Mouse (Mus musculus) lung, postnatal 4 days (tissue): Measurements from ENCODE around the gene Commd3.

Experiments used
- DNase-seq, 2 experiments: peaks; one replicate each; pipeline ENCODE4 v3.0.0; 2021

Commd3 gene

DNA sequence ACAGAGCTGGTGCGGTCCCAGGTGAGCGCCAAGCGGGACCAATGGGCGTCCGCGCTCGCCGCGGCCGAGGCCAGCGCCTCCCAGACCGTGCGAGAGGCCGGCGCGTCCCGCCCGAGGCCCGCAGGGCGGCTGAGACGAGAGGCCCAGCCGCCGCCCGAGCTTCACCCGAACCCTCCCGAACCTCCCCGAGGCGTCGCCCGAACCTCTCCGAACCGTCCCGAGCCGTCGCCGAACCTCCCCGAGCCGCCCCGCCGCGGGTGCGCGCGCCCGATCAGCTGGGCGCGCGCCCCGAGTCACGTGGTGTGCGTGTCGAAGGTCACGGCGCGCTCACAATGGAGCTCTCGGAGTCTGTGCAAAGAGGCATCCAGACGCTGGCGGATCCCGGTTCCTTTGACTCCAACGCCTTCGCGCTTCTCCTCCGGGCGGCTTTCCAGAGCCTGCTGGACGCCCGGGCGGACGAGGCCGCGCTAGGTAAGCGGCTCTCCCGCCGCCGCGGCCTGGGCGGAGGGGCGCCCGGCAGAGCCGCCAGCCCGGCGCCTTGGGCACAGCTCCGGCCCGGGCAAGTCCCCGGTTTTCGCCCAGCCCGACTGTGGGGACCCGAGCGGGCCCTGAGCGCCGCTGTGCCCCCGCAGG lies at the start of gene Commd3:
TSS of gene Commd3 (plus strand) at position 252 of the 633 bp plus-strand sequence.
- DNase-seq, result peak; percentile 95 to 97

DNA sequence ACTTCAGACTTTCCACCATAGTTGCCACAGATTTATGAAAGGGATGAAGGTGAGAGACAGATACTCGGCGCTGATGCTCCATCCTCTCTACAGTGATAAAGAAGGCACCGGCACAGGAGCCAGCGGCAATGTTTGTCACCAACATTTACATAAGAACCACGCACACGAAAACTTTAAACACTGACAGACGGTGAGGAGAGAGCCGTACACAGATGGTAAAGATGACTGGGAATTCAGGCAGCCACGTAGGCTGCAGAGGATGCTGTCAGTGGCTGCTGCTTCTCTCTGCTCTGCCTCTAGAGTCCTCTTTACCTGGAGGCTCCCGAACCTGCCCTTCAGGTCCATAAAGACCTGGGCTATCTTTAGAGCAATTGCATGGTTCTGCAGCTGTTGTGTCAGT lies 49.0 kb upstream of the Commd3 start:
- DNase-seq, result no peak

DNA sequence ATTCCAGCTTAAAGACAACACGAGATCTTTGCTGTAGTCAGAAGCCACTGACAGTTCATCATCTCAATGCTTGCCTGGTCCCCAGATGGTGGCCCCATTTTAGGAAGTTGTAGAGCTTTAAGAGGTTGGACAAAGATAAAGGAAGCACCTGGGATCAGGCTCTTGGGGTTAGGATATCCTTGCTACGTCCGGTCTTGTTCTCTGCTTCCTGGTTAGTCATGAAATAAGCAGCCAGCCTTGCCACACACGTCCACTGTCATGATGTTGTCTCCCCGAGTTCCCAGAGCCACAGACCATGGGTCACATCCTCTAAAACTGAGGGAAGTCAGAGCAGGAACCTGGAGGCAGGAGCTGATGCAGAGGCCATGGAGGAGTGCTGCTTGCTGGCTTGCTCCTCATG lies 41.6 kb upstream of the Commd3 start:
- DNase-seq, result no peak

DNA sequence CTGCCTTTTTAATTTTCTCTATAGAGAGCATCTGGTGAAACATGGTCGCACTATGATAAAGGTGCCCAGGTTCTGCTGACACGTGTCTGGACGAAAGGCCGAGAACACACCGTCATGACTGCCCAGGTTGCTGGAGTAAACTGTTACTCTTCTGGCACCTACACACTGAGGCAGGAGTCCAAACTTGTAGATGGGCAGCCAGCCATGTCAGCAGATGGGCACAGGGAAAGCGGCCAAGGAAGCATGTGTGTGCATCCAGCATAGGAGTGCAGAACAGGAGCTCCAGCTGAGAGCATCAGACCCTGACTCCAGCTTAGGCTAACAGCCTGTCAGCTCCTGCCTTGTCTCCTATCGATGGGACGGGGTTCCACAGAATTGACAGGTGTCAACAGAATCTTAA lies 37.1 kb upstream of the Commd3 start:
- peak in 1 of 2 experiments; percentile 29 for DNase-seq

DNA sequence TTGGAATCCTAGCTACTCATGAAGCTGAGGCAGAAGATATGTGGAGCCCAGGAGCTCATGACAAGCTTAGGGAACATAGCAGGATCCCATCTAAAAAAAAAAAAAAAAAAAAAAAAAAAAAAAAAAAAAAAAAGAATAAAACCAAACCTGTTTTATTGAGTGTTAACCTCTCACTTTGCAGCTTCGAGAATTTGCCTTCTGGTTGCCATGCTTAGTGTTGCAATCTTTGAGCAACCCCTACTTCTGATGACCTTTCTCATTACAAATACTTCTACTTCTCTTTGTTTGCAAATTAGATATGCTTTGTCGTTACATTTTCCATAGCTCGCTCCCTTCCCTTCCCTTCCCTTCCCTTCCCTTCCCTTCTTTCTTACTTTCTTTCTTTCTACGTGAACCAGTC lies 23.6 kb upstream of the Commd3 start:
- DNase-seq, result no peak

DNA sequence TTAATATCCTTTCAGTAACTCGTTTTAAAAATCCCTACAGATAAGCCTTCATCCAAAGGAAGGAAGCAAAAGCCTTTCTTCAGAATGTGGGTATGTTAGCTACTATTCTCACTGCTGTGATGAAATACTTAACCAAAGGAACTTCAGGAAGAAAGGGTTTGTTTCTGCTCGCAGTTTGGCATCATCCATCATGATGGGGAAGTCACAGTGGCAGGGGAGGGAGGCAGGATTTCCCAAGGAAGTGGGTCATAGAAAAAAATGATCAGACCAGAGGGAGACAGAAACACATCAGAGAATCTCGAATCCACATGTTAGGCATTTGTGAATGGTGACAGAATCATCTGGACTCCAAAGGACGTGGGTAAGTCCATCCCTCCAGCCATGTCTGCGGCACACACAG lies 17.4 kb upstream of the Commd3 start:
- peak in 1 of 2 experiments; percentile 9 for DNase-seq

DNA sequence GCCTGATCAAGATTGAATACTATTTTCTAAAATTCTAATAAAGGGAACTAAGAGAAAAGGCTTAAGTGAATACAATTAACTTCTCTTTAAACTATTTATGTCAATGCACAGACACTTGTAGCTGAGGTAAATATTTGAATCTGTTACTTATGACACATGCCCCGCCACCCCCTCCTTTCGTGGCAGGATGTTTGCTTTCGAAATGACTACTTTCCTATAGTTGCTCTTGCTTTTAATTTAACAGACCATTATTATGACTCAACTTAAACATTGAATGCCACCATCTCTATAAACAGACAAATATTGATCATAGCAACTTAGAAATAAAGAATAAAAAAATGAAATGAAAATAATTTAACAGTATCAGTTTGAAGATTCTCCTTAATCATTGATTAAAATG lies 8.2 kb upstream of the Commd3 start:
- no peak for DNase-seq

DNA sequence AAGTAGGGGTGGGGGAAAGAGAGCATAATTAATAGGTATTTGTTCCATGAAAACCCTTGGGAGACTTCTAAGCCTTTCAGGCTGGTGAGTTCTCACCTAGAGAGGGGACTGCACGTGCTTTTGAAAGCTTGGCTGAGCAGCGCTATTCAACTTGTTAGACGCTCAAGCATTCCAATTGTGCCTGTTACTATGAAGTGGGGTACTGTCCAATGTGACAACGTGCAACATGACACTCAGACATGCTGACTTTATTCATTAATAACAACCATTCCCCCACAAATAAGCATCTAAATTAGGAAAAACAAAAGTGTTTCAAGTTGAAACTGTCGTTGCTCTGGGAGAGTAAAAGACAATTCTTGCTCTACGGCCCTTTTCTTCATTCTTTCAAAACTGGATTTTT lies 1.1 kb upstream of the Commd3 start:
- no peak for DNase-seq

DNA sequence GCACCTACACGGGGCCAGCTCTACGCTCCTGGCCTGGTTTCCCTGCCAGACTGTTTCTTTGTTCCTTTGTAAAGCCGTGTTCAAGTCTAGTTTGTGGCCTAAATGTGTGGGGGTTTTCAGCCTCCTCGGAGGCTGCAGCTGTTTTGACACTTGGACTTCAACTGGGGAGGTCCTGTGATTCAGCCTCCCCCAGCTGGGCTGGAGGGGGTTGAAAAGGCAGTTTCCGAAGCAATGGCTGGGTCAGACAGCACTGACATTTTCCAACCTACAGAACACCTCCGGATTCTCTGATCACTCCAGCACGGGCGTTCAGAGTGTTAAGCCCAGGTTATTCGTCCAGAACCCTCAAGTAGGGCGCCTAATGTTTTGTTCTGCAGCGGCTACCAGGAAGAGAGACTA lies 581 bp downstream of the Commd3 start:
- no peak for DNase-seq

DNA sequence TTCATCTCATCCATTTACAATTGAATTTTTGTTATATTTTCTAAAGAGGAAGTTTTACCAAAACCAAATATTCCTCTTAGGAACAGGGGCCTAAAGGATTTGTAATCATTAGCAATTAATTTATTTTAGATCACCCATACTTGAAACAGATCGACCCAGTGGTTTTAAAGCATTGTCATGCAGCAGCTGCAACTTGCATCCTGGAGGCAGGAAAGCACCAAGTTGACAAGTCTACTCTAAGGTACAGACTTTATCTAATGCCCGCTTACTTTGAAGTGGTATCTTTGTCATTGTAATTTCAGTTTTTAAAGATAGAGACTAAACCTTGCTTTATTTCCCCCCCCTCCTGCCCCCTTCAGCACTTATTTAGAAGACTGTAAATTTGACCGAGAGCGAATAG lies 1.6 kb downstream of the Commd3 start:
- no peak for DNase-seq

DNA sequence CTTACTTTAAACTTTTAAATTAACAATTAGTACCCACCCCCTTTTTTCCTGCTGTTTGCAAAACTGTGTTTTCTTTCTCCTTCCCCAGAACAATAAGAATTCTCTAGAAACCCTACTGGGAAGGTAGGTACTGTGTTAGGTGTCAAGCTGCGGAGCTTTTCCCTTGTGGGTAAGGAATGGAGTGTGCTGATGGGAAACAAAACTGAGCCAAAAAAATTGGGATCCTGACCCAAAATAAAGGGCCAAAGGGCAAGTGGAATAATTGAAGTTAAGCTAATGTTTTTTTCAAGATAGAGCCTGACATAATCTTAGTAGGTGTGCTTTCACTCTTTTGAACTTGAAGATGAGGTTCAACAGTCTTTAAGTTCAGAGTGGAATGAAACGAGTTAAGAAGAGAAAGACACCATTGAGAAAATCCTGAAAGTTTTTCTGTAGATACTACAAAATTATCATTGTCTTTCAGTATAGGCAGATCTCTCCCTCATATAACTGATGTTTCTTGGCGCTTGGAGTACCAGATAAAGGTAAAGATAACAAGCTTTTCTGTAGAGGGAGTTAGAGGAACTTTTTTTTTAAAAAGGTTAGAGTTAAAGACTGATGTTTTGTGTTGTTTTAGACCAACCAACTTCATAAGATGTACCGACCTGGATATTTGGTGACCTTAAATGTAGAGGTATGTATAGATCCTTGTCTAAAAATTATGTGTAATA lies 2.2 kb downstream of the Commd3 start:
- DNase-seq, result no peak

DNA sequence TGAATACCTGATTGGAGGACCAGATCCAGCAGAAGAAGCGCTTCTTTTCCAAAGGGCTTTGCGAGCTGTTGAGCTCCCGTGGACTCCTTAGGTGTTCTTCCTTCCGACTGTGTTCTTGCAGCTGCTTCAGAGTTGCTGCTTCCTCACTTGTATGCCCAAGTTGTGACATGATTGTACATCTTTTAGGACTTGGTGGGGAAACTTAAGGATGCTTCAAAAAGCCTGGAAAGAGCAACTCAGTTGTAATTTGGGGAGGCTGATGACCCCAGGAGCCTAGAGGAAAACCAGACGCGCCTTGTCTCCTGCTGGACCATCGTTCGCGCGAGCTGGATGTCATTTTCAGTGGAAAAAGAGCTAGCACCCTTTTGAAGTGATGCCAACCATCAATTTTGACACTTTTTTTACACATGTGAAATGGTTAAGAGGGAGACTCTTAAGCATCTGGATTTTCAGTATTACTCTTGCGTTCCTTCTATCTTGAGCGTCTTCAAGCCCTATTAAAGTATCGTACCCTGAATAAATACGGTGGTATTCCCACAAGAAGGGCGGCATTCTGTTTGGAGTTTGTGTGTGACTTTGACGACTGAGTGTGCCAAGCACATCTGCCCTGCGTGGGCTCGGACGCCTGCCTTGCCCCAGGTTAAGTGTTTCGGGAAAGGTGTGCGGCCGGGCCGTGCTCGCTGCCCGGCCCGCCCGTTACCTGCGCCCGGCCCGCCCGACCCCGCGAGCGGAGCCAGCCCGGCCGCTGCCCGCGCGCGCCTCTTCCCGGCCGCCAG lies 3.7 kb downstream of the Commd3 start:
- peak in 1 of 2 experiments; percentile 4 for DNase-seq

DNA sequence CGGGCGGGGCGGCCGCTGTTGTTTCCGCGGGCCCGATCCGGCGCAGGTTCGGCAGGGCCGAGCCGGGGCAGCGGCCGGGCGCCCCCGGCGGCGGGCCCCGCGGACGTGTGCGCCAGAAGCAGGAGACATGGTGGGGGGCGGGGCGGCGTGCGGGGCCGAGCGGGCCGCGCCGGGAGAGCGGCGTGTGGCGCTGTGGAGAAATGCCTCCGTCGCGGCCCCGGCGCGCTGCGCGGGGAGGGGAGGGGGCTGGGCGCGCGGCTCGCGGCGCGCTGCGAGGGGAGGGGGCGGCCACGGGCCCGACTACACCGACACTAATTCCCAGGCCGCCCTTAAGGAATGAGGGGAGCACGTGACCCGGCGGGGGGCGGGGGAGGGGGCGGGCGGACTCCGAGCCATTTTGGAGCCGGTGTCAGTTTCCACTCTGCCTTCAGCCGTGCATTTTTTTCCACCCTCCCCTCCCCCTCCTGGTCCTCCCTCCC lies 4.3 kb downstream of the Commd3 start:
- peak; percentile 81 to 90 for DNase-seq

DNA sequence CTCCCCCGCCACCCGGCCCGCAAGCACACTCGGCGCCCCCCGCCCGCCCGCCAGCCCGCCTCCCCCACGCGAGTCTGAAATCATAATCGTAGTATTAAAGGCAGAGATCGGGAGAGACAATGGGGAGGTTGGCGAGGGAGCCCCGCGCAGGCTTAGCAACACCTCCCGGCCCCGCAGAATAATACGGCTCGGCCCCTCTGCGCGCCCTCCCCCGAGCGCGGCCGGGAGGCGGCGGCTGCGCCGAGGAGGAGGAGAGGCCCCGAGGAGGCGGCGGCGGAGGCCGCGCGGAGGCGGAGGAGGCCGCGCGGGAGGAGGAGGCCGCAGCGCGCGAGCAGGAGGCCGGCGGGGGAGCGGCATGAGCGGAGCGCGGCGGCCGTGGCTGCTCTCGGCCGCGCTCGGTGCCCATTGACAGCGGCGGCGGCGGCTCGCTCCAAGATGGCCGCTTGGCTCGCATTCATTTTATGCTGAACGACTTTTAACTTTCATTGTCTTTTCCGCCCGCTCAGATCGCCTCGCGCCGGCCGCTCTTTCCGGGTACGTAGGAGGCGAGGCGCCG lies 4.8 kb downstream of the Commd3 start, which contains the start of gene Bmi1:
TSS of gene Bmi1 (plus strand) at position 83 of the 556 bp plus-strand sequence.
- DNase-seq, result peak; percentile 74 to 85

DNA sequence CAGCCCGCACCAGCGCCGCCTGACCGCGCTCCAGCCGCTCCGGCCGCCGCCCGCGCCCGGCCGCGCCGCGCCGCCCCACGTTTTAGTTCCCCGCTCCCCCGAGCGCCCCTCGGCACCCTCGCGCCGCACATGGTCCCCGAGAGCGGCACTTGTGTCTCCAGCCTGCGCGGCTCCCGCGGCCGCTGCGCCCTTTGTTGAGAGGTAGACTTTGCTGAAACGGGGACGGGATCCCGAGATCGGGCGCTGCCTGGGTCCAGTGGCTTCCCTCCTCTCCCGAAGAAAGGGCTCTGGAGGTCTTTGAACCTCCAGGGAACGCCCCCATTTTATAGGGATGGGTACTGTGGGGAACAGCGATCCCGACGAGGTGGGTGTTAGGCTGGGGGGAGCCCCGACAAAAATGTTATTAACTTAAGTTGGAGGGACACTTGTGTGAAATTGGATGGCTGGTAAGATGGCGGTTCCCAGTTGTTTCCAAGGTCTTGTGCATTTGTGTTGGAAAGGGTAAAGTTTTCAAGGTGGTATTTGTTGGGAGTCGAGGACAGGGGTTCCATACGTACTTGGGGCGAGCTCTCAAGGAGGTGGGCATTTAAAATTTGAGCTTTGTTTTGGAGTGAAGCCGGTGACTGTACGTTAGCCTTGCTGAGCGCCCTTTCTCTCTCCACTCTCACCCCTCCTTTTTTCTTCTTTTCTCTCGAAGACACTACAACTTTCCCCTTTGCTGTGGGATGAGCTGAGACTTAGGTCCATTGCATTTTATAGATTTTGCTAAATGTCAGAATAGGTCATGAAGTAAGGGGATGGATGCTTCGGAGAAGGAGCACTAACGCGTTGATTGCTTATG lies 5.7 kb downstream of the Commd3 start:
- DNase-seq, result peak; percentile 67 to 69

DNA sequence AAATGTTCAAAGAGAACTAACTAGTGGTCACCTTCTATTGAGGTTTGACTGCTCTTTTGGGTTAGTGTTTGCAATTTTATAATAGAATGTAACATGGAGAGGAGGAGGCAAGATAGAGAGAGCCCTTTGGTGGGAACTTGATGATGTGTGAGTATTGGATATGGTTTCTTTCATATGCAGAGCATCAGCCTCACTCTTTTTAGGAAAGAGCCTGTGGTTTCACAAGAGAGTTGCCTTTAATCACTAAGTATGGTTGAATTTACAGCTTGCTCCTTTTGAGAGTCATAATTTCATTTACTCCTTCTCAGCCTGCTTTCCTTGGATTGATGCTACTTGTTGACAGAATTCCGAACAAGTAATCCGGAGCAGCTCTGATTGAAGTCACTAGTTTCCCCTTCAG lies 7.5 kb downstream of the Commd3 start:
- no peak for DNase-seq

DNA sequence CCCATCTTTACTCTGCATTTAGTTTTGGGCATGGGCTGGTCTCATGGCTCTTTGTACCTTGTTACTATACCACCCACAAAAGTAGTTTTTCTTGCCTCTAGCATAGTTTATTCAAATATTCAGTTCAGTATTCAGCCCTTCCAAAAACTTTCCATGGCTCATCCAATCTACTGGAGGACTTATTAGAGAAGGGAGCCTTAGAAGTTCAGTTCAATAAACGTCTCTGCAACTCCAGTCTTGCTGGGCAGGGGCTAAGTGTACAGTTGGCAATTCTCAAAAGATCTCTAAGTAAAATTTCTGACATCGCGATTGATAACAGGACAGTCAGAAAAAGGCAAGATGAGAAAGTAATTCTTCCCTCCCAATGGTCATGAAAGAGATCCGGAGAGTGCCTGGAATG lies 8.3 kb downstream of the Commd3 start:
- DNase-seq, result no peak

DNA sequence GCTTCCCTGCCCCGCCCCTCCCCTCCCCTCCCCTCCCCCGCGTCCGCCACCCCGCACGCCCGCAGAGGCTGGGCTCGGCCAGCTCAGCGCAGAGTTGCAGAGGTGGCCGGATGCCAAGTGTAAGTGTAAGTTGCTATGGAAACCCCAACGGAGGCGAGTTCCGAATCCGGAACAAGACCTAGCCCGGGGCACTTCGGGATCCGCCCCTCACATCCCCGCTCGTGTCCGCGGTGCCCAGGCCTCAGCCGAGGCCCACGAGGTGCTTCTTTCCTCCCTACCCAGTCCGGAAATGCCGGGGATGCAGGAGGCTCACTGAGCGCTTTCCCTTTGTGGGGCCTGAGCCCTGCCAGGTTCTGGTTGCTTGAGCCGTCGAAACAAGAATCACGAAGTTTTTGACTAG lies 8.8 kb downstream of the Commd3 start:
- peak; percentile 75 to 76 for DNase-seq

DNA sequence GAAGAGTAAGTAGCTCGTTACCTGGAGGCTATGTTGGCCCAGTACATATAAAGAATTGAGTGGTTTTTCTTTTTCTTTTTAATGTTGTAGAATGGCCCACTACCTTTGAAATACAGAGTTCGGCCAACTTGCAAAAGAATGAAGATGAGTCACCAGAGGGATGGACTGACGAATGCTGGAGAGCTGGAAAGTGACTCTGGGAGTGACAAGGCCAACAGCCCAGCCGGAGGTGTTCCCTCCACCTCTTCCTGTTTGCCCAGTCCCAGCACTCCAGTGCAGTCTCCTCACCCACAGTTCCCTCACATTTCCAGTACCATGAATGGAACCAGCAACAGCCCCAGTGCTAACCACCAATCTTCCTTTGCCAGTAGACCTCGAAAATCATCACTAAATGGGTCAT lies 11.9 kb downstream of the Commd3 start:
- no peak for DNase-seq

DNA sequence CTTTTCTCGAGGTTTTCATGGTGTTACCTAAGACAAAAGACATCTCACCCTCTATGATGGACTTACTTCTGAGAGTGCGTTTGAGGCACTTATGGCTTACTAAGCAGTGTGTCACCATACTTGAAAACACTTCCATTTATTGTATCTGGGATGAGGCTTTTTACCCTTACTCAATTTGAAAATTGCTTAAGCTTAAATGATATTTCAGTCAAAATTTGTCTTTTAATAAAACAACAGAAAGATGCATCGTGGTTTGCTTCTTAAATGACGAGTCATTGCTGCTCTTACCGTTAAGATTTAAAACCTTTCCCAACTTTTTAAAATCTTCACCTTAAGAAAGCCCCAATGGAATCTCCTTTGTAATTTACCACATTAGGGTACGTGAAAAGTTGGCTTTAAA lies 14.2 kb downstream of the Commd3 start:
- no peak for DNase-seq

DNA sequence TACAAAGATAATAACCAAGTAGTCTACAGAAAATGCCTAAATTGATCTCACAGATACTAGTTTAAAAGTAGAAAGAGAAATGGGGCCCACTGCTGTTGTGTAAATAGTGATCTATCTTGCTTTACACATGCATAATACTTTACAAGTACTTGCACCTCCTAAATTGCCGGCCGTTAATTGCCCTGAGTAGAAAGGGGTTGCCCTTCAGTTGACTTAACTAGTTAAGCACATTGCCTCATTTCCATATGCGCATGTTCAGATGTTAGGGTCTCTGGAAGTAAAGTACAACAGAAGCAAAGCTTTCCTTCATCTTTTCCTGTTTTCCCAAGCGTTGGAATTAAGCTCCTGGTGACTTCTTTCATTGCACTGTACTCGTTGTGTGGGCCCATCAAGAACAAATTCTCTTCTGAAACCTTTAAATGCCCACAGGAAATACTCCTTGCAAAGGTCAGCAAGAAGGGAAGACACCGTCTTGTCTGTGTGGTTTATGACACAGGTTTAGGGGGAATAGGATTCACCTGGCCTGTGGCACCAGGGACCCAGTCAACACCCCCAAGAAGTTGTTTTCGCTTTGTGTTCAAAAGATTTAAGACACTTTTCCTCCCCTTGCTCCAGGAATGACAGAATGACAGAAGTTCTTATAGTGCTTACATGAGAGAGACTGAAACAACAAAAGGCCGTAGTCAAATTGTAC lies 14.8 kb downstream of the Commd3 start:
- no peak for DNase-seq

DNA sequence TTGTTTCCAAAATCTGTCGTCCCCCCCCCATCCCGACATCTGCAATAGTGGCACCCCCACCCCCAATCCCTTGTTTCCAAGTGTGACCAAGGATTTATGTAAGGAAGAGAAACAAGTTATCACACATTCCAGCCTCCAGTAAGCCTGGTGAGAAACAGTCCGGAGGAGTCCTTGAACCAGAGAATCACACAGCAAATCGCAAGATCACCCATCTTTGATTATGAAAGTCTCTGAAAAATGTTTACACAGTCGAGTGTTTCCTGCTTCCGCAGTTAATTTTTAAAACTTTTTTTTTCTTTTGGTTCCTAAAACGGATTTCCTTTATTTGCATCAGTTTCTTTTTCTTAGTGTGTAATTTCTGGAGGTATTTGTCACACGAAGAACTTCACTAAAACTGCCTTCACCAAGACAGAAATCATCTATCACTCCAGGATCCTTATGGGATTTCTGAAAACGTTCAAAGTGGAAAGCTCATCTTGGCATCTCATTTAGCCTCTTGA lies 15.5 kb downstream of the Commd3 start:
- DNase-seq, result no peak
